Mouse (Mus musculus) stomach, embryonic 15.5 days (tissue): ENCODE measurements around the gene Rps27l. TPM values are rescaled to one million over a fixed set of nuclear protein-coding genes. Genes with fewer than 3 reads are reported as not detected.

Experiments used
- ATAC-seq: fragments of 200-750 bp; cut with Nextera tagmentation; 2 replicates; pipeline ENCODE4 v1.8.0; 2017; ENCODE audit warnings: low read depth, moderate number of reproducible peaks, moderate TSS enrichment; ENCODE audit not compliant: insufficient read depth, low FRiP score
- H3K27ac ChIP-seq: fragments of 300-500 bp; sonication (generic); 2 replicates; pipeline ENCODE4 v1.5.1; 2015; ENCODE audit warnings: mild to moderate bottlenecking, inconsistent platforms
- H3K27me3 ChIP-seq: fragments of 300-500 bp; sonication (generic); replicated peaks from 2 replicates; pipeline ENCODE4 v1.6.1; 2015; ENCODE audit warnings: inconsistent platforms
- H3K36me3 ChIP-seq: fragments of 300-500 bp; sonication (generic); 2 replicates; pipeline ENCODE4 v1.6.1; 2015; ENCODE audit warnings: inconsistent platforms
- H3K4me1 ChIP-seq: fragments of 300-500 bp; sonication (generic); 2 replicates; pipeline ENCODE4 v1.6.1; 2015; ENCODE audit warnings: inconsistent platforms
- H3K4me2 ChIP-seq: fragments of 300-500 bp; sonication (generic); 2 replicates; pipeline ENCODE4 v1.6.1; 2015; ENCODE audit warnings: mild to moderate bottlenecking, inconsistent platforms
- H3K4me3 ChIP-seq: fragments of 300-500 bp; sonication (generic); replicated peaks from 2 replicates; pipeline ENCODE4 v1.5.1; 2015; ENCODE audit warnings: inconsistent platforms
- H3K9ac ChIP-seq: fragments of 300-500 bp; sonication (generic); 2 replicates; pipeline ENCODE4 v1.6.1; 2015; ENCODE audit warnings: inconsistent platforms
- H3K9me3 ChIP-seq: fragments of 300-500 bp; sonication (generic); 2 replicates; pipeline ENCODE4 v1.6.1; 2016; ENCODE audit warnings: inconsistent platforms
- WGBS: fragments of 180-500 bp; shearing (Covaris S2); methylation state at CpG from one replicate; pipeline ENCODE4 v1.1.7; 2015; 5-methylcytosine and 5-hydroxymethylcytosine counted together
- polyA plus RNA-seq: library from polyadenylated mRNA; unstranded; fragments of >200 nt; fragmentation: Nextera tagmentation; extraction: Ambion mirVana; gene quantifications from 2 replicates; pipeline ENCODE4 v1.2.1, GENCODE M21; 2015

Gene Rps27l
- polyA plus RNA-seq, 1 experiment from 2014 or later: 840 TPM

DNA sequence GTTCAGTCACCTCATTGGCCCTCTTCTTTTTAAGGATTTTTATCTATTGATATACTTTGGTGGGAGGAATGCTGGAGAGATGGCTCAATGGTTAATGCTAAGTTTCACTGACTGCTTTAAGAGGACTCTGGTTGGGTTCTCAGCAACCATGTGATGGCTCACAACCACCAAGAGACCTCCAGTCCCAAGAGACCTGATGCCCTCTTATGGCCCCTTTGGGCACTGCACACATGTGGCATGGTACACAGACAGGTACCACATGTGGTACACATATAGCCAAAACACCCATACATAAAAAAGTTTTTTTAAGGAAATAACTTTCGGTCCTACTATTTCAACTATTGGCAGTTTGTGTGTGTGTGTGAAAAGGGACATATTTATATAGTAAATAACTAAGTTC lies 23.8 kb upstream of the Rps27l start:
- no peak for ATAC-seq
- no peaks in the 10 kb centered on the region for H3K27me3 ChIP-seq
- no peak overlapping the region for H3K4me3 ChIP-seq
- H3K4me1 ChIP-seq: peaks cover 7% of the 10 kb centered on the region; the same call in 1 of the 2 replicates
- H3K36me3 ChIP-seq: no peaks in the 10 kb centered on the region
- H3K4me2 ChIP-seq: no peak overlapping the region
- no peaks in the 10 kb centered on the region for H3K9me3 ChIP-seq
- H3K27ac ChIP-seq: no peak overlapping the region
- WGBS: 98% methylated on average over 1 of the region's 1 CpGs
- H3K9ac ChIP-seq: no peak overlapping the region

- no peak for ATAC-seq
- 68% methylated on average over 3 of the region's 3 CpGs for WGBS
- H3K4me1 ChIP-seq: 0 out of 2 replicates have a peak, but pooled peaks cover under 1% of the 10 kb centered on the region
Observed at GRCm38 (mm10) chr9:66925853-66926252, 20.0 kb upstream of the Rps27l start.

GRCm38 (mm10) chr9:66927696-66928402 lies 18.0 kb upstream of the Rps27l start:
- H3K4me3 ChIP-seq: no peak overlapping the region
- no peak overlapping the region for H3K27ac ChIP-seq
- no peaks in the 10 kb centered on the region for H3K4me1 ChIP-seq
- no peaks in the 10 kb centered on the region for H3K36me3 ChIP-seq
- WGBS: 89% methylated on average over 8 of the region's 8 CpGs
- no peak for ATAC-seq
- no peak overlapping the region for H3K9ac ChIP-seq
- no peaks in the 10 kb centered on the region for H3K9me3 ChIP-seq
- no peak overlapping the region for H3K4me2 ChIP-seq
- H3K27me3 ChIP-seq: no peaks in the 10 kb centered on the region

More at GRCm38 (mm10) chr9:66925853-66926252, 20.0 kb upstream of the Rps27l start:
- Histone ChIP-seq H3K9ac (no peak overlapping the region), H3K9me3 (no peaks in the 10 kb centered on the region), H3K4me3 (no peak overlapping the region), H3K27ac (no peak overlapping the region), H3K4me2 (no peak overlapping the region), H3K36me3 (no peaks in the 10 kb centered on the region), H3K27me3 (no peaks in the 10 kb centered on the region)

DNA sequence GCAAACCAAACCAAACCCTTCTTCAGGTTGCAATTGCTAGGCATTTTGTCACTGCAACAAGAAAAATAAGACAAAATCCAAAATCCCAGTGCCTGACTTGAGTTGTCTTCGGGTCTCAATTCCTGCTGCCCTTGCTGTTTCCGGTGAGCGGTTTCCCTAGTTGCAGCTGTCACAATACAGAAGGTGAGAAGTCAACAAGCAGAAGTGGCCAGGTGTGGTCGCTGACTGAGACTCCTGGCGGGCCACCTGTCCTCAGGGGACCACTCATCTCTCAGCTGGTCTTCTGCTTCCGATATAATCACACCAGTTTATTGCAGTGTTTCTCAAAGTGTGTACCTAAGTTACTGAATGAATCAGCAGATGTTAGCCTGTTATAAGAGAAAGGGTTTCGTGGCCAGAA lies 15.5 kb upstream of the Rps27l start:
- 52% methylated on average over 7 of the region's 7 CpGs for WGBS
- H3K4me1 ChIP-seq: no peaks in the 10 kb centered on the region
- H3K27ac ChIP-seq: no peak overlapping the region
- H3K27me3 ChIP-seq: no peaks in the 10 kb centered on the region
- no peak for ATAC-seq
- H3K4me2 ChIP-seq: no peak overlapping the region
- H3K9ac ChIP-seq: no peak overlapping the region
- H3K4me3 ChIP-seq: no peak overlapping the region
- no peaks in the 10 kb centered on the region for H3K9me3 ChIP-seq
- H3K36me3 ChIP-seq: no peaks in the 10 kb centered on the region

- H3K4me2 ChIP-seq: no peak overlapping the region
- H3K27me3 ChIP-seq: no peaks in the 10 kb centered on the region
- peak overlapping the region; percentile 26; the same call in 1 of the 2 replicates for H3K27ac ChIP-seq
- no peak overlapping the region for H3K9ac ChIP-seq
- no peak for ATAC-seq
- H3K4me1 ChIP-seq: peaks cover 4% of the 10 kb centered on the region
- no peaks in the 10 kb centered on the region for H3K9me3 ChIP-seq
- no peaks in the 10 kb centered on the region for H3K36me3 ChIP-seq
- WGBS: 60% methylated on average over 19 of the region's 19 CpGs
- no peak overlapping the region for H3K4me3 ChIP-seq
Observed at GRCm38 (mm10) chr9:66933869-66934808, 11.7 kb upstream of the Rps27l start.

DNA sequence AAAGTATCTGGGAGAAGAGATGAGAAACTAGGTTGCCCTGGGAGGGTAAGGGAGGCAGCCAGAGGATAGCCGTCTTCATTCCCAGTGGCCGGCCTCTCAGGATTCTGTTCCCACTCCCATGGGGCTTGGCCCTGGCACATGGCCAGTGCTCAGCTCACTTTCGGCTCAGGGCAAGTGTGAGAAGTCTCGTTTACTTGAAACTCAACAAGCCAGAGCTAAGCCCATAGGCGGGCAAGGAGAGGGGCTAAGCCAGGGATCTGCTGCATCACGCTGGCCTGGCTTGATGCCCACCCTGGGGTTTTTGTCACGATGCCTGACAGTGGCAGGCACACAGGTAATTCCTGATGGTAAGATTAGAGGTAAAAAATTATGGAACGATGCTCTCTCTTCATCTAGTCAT lies 8.4 kb upstream of the Rps27l start:
- H3K9ac ChIP-seq: no peak overlapping the region
- no peaks in the 10 kb centered on the region for H3K36me3 ChIP-seq
- H3K27ac ChIP-seq: no peak overlapping the region
- H3K9me3 ChIP-seq: no peaks in the 10 kb centered on the region
- no peaks in the 10 kb centered on the region for H3K27me3 ChIP-seq
- no peak for ATAC-seq
- 45% methylated on average over 8 of the region's 8 CpGs for WGBS
- no peak overlapping the region for H3K4me2 ChIP-seq
- H3K4me1 ChIP-seq: peaks cover 4% of the 10 kb centered on the region
- no peak overlapping the region for H3K4me3 ChIP-seq

DNA sequence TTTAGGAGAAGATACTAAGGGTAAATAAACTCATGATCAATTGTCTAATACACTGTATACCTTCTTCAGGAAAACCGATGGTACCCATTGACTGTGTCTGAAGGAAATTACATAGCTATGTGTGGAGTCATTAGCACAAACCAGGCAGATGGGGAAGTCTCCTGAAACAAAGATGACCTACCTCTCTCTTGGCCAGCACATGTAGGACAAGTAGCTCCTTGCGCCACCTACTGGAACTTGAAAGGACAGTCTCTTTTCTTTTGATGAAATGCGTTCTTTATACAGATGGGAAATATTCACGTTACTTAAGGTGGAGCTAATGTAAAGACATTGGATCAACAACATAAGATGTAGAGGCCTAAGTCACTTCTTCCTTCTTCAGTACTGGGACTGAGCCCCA lies 7.0 kb upstream of the Rps27l start:
- no peaks in the 10 kb centered on the region for H3K36me3 ChIP-seq
- no peaks in the 10 kb centered on the region for H3K27me3 ChIP-seq
- H3K9ac ChIP-seq: no peak overlapping the region
- H3K27ac ChIP-seq: no peak overlapping the region
- peaks cover 4% of the 10 kb centered on the region for H3K4me1 ChIP-seq
- H3K4me3 ChIP-seq: no peak overlapping the region
- WGBS: 9% methylated on average over 4 of the region's 4 CpGs
- no peak overlapping the region for H3K4me2 ChIP-seq
- no peak for ATAC-seq
- no peaks in the 10 kb centered on the region for H3K9me3 ChIP-seq

DNA sequence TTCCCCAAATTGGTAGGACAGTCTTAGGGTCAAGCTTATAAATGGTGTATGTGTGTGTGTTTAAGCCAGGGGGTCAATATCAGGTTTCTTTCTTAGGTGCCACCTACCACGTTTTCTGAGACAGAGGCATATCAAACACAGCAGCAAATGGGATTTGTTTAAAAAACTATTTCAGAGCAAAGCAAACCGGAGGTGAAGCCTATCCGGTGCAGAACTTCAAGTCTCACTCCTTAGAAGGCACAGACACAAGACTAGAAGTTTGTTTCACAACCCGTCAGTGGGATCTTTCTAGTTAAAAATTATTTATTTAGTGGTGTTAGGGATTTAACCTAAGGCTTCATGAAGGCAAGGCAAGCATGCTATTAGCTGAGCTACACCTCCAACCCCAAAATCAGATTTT lies 725 bp upstream of the Rps27l start:
- Histone ChIP-seq H3K4me2 (peak overlapping the region; percentile 55), H3K4me1 (no peaks in the 10 kb centered on the region), H3K4me3 (peak overlapping the region; percentile 95), H3K27ac (peak overlapping the region; percentile 96), H3K9ac (peak overlapping the region; percentile 91; the same call in 1 of the 2 replicates), H3K27me3 (no peaks in the 10 kb centered on the region), H3K9me3 (no peaks in the 10 kb centered on the region), H3K36me3 (no peaks in the 10 kb centered on the region)
- ATAC-seq: no peak
- 10% methylated on average over 4 of the region's 4 CpGs for WGBS

DNA sequence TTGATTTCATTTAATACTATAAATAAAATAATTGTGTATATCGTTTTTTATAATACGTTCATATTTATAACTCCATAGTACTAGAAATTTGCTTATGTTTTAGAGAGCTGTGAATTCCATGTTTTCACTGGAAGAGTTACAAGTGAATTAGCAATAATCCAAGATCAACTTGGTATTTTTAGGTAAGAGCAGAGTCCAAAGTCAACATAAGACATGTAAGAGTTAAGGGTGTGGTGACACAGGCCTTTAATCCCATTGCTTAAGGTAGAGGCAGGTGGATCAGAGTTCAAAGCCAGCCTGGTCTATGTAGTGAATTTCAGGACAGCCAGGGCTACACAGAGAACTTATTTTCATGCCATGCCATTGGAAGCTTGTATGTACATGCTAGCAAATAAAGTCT lies 2.6 kb downstream of the Rps27l start:
- no peaks in the 10 kb centered on the region for H3K27me3 ChIP-seq
- H3K4me3 ChIP-seq: no peak overlapping the region
- no peak overlapping the region for H3K4me2 ChIP-seq
- no peaks in the 10 kb centered on the region for H3K36me3 ChIP-seq
- ATAC-seq: no peak
- no peaks in the 10 kb centered on the region for H3K4me1 ChIP-seq
- H3K27ac ChIP-seq: no peak overlapping the region
- WGBS: 95% methylated on average over 2 of the region's 2 CpGs
- H3K9me3 ChIP-seq: no peaks in the 10 kb centered on the region
- H3K9ac ChIP-seq: no peak overlapping the region

GRCm38 (mm10) chr9:66952321-66952720 lies 6.4 kb downstream of the Rps27l start:
- H3K9ac ChIP-seq: no peak overlapping the region
- H3K27ac ChIP-seq: no peak overlapping the region
- ATAC-seq: no peak
- no peaks in the 10 kb centered on the region for H3K27me3 ChIP-seq
- WGBS: 78% methylated on average over 8 of the region's 8 CpGs
- no peaks in the 10 kb centered on the region for H3K4me1 ChIP-seq
- H3K9me3 ChIP-seq: no peaks in the 10 kb centered on the region
- H3K4me3 ChIP-seq: no peak overlapping the region
- H3K4me2 ChIP-seq: no peak overlapping the region
- H3K36me3 ChIP-seq: no peaks in the 10 kb centered on the region

DNA sequence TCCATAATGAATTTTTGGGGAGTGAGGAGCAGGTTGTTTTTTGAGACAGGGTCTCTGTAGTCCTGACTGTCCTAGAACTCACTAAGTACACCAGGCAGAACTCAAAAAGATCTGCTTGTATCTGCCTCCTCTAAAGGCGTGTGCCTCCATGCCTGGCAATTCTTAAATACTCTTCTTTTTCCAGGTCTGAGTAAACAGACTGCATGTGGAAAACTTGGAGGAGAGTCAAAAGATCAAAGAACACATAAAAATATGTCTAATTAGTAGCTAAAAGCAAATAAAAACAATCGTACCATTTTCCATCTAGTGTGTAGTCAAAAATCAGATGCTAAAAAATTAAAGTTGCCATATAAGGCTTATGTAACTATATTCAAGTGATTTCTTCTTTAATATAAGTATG lies 7.0 kb downstream of the Rps27l start:
- Histone ChIP-seq H3K9me3 (no peaks in the 10 kb centered on the region), H3K27ac (no peak overlapping the region), H3K36me3 (no peaks in the 10 kb centered on the region), H3K4me2 (no peak overlapping the region), H3K27me3 (no peaks in the 10 kb centered on the region), H3K9ac (no peak overlapping the region), H3K4me3 (no peak overlapping the region), H3K4me1 (no peaks in the 10 kb centered on the region)
- WGBS: 77% methylated on average over 2 of the region's 2 CpGs
- no peak for ATAC-seq

DNA sequence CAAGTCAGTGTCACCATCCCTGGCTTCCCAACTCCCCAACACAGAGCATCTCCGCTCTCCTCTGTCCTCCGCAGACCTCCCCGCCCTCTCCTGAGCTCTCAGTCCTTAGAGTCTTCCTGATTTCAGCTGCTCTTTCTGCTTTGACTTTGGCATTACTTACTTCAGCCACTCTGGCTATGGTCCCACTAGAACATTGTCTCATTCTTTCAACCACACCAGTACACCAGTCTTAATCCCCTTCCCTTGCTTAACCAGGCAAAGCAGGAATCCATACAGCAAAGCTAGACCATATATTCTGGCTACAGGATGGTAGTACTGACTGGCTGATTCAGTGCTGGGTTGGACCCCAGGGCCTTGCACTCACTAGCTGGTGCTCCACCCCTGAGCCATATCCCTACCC lies 11.6 kb downstream of the Rps27l start:
- no peak overlapping the region for H3K27ac ChIP-seq
- H3K4me1 ChIP-seq: no peaks in the 10 kb centered on the region
- no peak overlapping the region for H3K4me3 ChIP-seq
- no peak overlapping the region for H3K4me2 ChIP-seq
- ATAC-seq: no peak
- 82% methylated on average over 3 of the region's 3 CpGs for WGBS
- no peaks in the 10 kb centered on the region for H3K27me3 ChIP-seq
- no peak overlapping the region for H3K9ac ChIP-seq
- H3K9me3 ChIP-seq: no peaks in the 10 kb centered on the region
- H3K36me3 ChIP-seq: no peaks in the 10 kb centered on the region
